Comparison of ENCODE assay signal across 7 mouse cellular contexts in genomic region chr13:32338513-32339365, GRCm38 (mm10). TPM values are rescaled to one million over a fixed set of nuclear protein-coding genes. Genes with fewer than 3 reads are reported as not detected.
A peak's percentile ranks its signal among the peaks of the same experiment; 100 is the strongest.
DNase-seq lines count a peak whose midpoint lies in the region; ATAC-seq lines count a peak whose summit lies in the region.

Gmds (minus strand) TSS chr13:32338740.

- H3K9me3 ChIP-seq in intestine, embryonic 16.5 days (ENCODE audit: control insufficient read depth, low read length), result no peaks in the 10 kb centered on the region
- no peaks in the 10 kb centered on the region for H3K9me3 ChIP-seq in midbrain, embryonic 11.5 days (ENCODE audit: control insufficient read depth, low read length)

- H3K4me2 ChIP-seq in intestine, embryonic 16.5 days (ENCODE audit: low read depth, low read length), result peak within 1 kb of the TSS; percentile 88
- H3K4me2 ChIP-seq in midbrain, embryonic 11.5 days, result peak within 1 kb of the TSS; percentile 94

- no peaks in the 10 kb centered on the region for H3K27me3 ChIP-seq in intestine, embryonic 16.5 days (replicated peaks; ENCODE audit: control insufficient read depth, insufficient read depth, low read length)
- H3K27me3 ChIP-seq in midbrain, embryonic 11.5 days (ENCODE audit: control insufficient read depth, insufficient read depth, low read length), result no peaks in the 10 kb centered on the region

- ATAC-seq in intestine, embryonic 16.5 days, result peak; percentile 99
- peak; percentile 99 for ATAC-seq in midbrain, embryonic 11.5 days (ENCODE audit: low FRiP score)

- H3K27ac ChIP-seq in intestine, embryonic 16.5 days (ENCODE audit: low read length), result peak within 1 kb of the TSS; percentile 90
- no peak within 1 kb of the TSS for H3K27ac ChIP-seq in midbrain, embryonic 11.5 days (ENCODE audit: low read depth, low read length)

- H3K4me3 ChIP-seq in intestine, embryonic 16.5 days (ENCODE audit: low read length), result peak within 1 kb of the TSS; percentile 88
- H3K4me3 ChIP-seq in midbrain, embryonic 11.5 days (ENCODE audit: low read depth, low read length), result peak within 1 kb of the TSS; percentile 70

- intact Hi-C loops in left cerebral cortex, postnatal 36 days (cut with DNase I), result no loop called here

- H3K4me1 ChIP-seq in intestine, embryonic 16.5 days (ENCODE audit: control insufficient read depth, insufficient read depth, low read length), result peaks cover 10% of the 10 kb centered on the region; the same call in 1 of the 2 replicates
- H3K4me1 ChIP-seq in midbrain, embryonic 11.5 days (ENCODE audit: control insufficient read depth, insufficient read depth, low read length), result peaks cover 2% of the 10 kb centered on the region; the same call in 1 of the 2 replicates

- DNase-seq in adrenal gland, adult 2 months, result peak; percentile 98
- DNase-seq in embryo, embryonic 11.5 days (ENCODE audit: low read depth, low spot score), result peak; percentile 91
- peak; percentile 88 to 92 for DNase-seq in gastrocnemius, postnatal 4 days (ENCODE audit: low spot score in 2 of 2)
- peak; percentile 90 to 94 for DNase-seq in left cerebral cortex, postnatal 36 days (ENCODE audit: low spot score in 2 of 2)
- DNase-seq in midbrain, embryonic 11.5 days (ENCODE audit: low spot score, missing footprints), result peak; percentile 99
- DNase-seq in skeletal muscle tissue, adult 2 months (ENCODE audit: low read depth, low spot score), result peak; percentile 89

- peak within 1 kb of the TSS; percentile 90 for H3K9ac ChIP-seq in intestine, embryonic 16.5 days (ENCODE audit: low read depth, low read length)
- H3K9ac ChIP-seq in midbrain, embryonic 11.5 days (ENCODE audit: low read length), result peak within 1 kb of the TSS; percentile 81

- no peaks in the 10 kb centered on the region; the same call in 1 of the 2 replicates for H3K36me3 ChIP-seq in intestine, embryonic 16.5 days (ENCODE audit: control insufficient read depth, insufficient read depth, low read length)
- H3K36me3 ChIP-seq in midbrain, embryonic 11.5 days (ENCODE audit: control insufficient read depth, insufficient read depth, low read length), result no peaks in the 10 kb centered on the region

- 2% methylated on average over 48 of the region's 55 CpGs for WGBS in intestine, embryonic 16.5 days
- WGBS in midbrain, embryonic 11.5 days, result 5% methylated on average over 41 of the region's 55 CpGs

RNA-seq across cellular contexts. Expression of gene Gmds, which starts in this region (rescaled TPM):
- 1 to 10 TPM; 5.7 to 6.9 TPM for total RNA-seq in adrenal gland, adult 2 months (2021)
- 8.6 and 12.0 TPM in 2 replicates for polyA plus RNA-seq in adrenal gland, adult 2 months (2012; rRNA removed)
- total RNA-seq in gastrocnemius, postnatal 4 days (2021), result 1 to 10 TPM; 7.9 to 8.5 TPM
- 202 and 210 TPM in 2 replicates for polyA plus RNA-seq in intestine, embryonic 16.5 days (2015; fragmentation: Nextera tagmentation; extraction: Ambion mirVana)
- total RNA-seq in left cerebral cortex, postnatal 36 days (2021), result 10 to 100 TPM; 10.3 to 12.8 TPM
- polyA plus RNA-seq in midbrain, embryonic 11.5 days (2014; fragmentation: Nextera tagmentation; extraction: Ambion mirVana), result 31.6 and 35.8 TPM in 2 replicates
